ENCODE assay signal across 8 mouse cellular contexts in the genomic region with DNA sequence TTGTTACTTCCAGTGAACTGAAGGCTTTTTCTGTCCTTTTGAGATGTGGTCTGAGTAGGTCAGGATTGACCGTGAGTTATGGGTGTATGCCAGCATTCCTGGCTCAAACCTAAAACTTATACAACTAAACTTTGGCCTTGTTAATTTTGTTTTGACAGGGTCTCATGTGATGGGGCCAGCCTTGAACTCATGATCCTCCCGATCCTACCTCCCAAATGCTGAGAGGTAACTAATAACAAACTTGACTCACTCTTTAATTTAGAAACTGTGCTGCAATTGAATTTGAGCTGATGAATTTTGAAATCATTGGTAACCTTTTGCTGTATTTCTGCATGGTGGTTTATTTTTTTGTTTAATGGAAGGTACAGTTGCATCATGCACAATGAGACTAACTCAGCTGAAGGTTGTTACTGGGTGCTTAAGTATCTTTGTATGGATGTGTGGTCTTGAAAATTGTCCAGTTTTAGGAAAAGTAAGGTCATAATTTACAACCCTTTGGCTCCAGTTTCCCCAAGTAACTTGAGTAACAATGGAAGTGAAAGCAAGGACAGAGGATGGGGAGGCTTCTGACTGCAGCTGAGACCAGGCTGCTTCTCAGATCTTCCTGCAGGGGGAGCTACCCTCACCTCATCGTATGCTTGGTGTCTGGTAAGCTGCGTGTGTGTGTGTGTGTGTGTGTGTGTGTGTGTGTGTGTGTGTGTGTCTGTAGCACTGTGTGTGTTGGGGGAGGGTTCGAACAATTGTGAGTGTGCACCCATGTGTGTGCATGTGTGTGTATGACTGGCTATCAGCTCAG.
DNase-seq lines count a peak whose midpoint lies in the region; ATAC-seq and TF ChIP-seq lines count a peak whose summit lies in the region.

No protein-coding gene starts in this region.

- peak; percentile 72 for TF ChIP-seq CTCF in liver, postnatal 0 days (IDR thresholded peaks at IDR 0.05; ENCODE audit: low read depth)

- H3K27ac ChIP-seq in forebrain, embryonic 13.5 days, result no peak overlapping the region
- no peak overlapping the region for H3K27ac ChIP-seq in forebrain, embryonic 14.5 days (ENCODE audit: low read depth, low read length)
- no peak overlapping the region for H3K27ac ChIP-seq in liver, postnatal 0 days (ENCODE audit: low read depth)
- H3K27ac ChIP-seq in hindbrain, embryonic 10.5 days, result no peak overlapping the region

- peaks cover 21% of the 10 kb centered on the region for H3K4me1 ChIP-seq in forebrain, embryonic 13.5 days
- peaks cover 5% of the 10 kb centered on the region; the same call in 1 of the 2 replicates for H3K4me1 ChIP-seq in forebrain, embryonic 14.5 days (ENCODE audit: control insufficient read depth, insufficient read depth, low read length)
- peaks cover 10% of the 10 kb centered on the region for H3K4me1 ChIP-seq in liver, postnatal 0 days (ENCODE audit: insufficient read depth)
- H3K4me1 ChIP-seq in hindbrain, embryonic 10.5 days (replicated peaks), result peaks cover 10% of the 10 kb centered on the region

- H3K4me2 ChIP-seq in forebrain, embryonic 13.5 days, result no peak overlapping the region
- no peak overlapping the region for H3K4me2 ChIP-seq in forebrain, embryonic 14.5 days (ENCODE audit: low read length)
- no peak overlapping the region for H3K4me2 ChIP-seq in liver, postnatal 0 days (ENCODE audit: low read depth, low read length)

- no peak overlapping the region for H3K9ac ChIP-seq in forebrain, embryonic 13.5 days
- H3K9ac ChIP-seq in forebrain, embryonic 14.5 days (ENCODE audit: low read length), result no peak overlapping the region
- H3K9ac ChIP-seq in liver, postnatal 0 days (replicated peaks), result no peak overlapping the region

- TF ChIP-seq EP300 in liver, postnatal 0 days (IDR thresholded peaks at IDR 0.05; ENCODE audit: low read depth), result no peak

- no peak for DNase-seq in forebrain, embryonic 14.5 days (ENCODE audit: low spot score)
- DNase-seq in CD4-positive helper T cell, adult 2 months (ENCODE audit: low read depth, low spot score), result peak; percentile 69
- peak; percentile 34 for DNase-seq in liver, postnatal 0 days
- peak; percentile 76 for DNase-seq in splenic B cell, adult 2 months (ENCODE audit: low read depth, low spot score)
- no peak for DNase-seq in urinary bladder, postnatal 36 days (ENCODE audit: low spot score in 2 of 2)
- no peak for DNase-seq in hindbrain, embryonic 10.5 days (ENCODE audit: low spot score)

- H3K27me3 ChIP-seq in forebrain, embryonic 13.5 days, result no peaks in the 10 kb centered on the region
- H3K27me3 ChIP-seq in forebrain, embryonic 14.5 days (replicated peaks; ENCODE audit: control insufficient read depth, insufficient read depth, low read length), result no peaks in the 10 kb centered on the region
- no peaks in the 10 kb centered on the region for H3K27me3 ChIP-seq in liver, postnatal 0 days (ENCODE audit: insufficient read depth, low read length)
- H3K27me3 ChIP-seq in splenic B cell, adult 2 months (ENCODE audit: control insufficient read depth, insufficient read depth, low read length, poor library complexity, severe bottlenecking), result no peaks in the 10 kb centered on the region
- no peaks in the 10 kb centered on the region for H3K27me3 ChIP-seq in hindbrain, embryonic 10.5 days (ENCODE audit: insufficient read depth, poor library complexity, severe bottlenecking)

- peak; percentile 36; the same call in 1 of the 2 replicates for ATAC-seq in forebrain, embryonic 13.5 days
- ATAC-seq in forebrain, embryonic 14.5 days, result no peak
- ATAC-seq in common myeloid progenitor, adult 5-6 weeks (replicated peaks; ENCODE audit: low read depth, poor library complexity, severe bottlenecking), result peak; percentile 59
- 0 out of 2 replicates have a peak, but pooled peaks have one; percentile 60 for ATAC-seq in liver, postnatal 0 days

- H3K9me3 ChIP-seq in forebrain, embryonic 13.5 days (replicated peaks), result no peaks in the 10 kb centered on the region
- H3K9me3 ChIP-seq in forebrain, embryonic 14.5 days (replicated peaks; ENCODE audit: control insufficient read depth, low read length), result no peaks in the 10 kb centered on the region
- no peaks in the 10 kb centered on the region for H3K9me3 ChIP-seq in liver, postnatal 0 days (ENCODE audit: low read length)
- H3K9me3 ChIP-seq in hindbrain, embryonic 10.5 days, result no peaks in the 10 kb centered on the region

- H3K36me3 ChIP-seq in forebrain, embryonic 13.5 days (ENCODE audit: poor library complexity, severe bottlenecking), result no peaks in the 10 kb centered on the region
- no peaks in the 10 kb centered on the region for H3K36me3 ChIP-seq in forebrain, embryonic 14.5 days (ENCODE audit: control insufficient read depth, insufficient read depth, low read length)
- H3K36me3 ChIP-seq in liver, postnatal 0 days (replicated peaks; ENCODE audit: insufficient read depth, low read length), result peaks cover 3% of the 10 kb centered on the region; the same call in 1 of the 2 replicates
- H3K36me3 ChIP-seq in splenic B cell, adult 2 months (ENCODE audit: control insufficient read depth, insufficient read depth, low read length, poor library complexity, severe bottlenecking), result no peaks in the 10 kb centered on the region
- H3K36me3 ChIP-seq in hindbrain, embryonic 10.5 days, result no peaks in the 10 kb centered on the region

- no peak overlapping the region for H3K4me3 ChIP-seq in forebrain, embryonic 13.5 days
- no peak overlapping the region for H3K4me3 ChIP-seq in forebrain, embryonic 14.5 days (ENCODE audit: low read depth, low read length)
- H3K4me3 ChIP-seq in liver, postnatal 0 days (ENCODE audit: low read depth, low read length), result no peak overlapping the region
- no peak overlapping the region for H3K4me3 ChIP-seq in hindbrain, embryonic 10.5 days

- 79% methylated on average over 5 of the region's 5 CpGs for WGBS in forebrain, embryonic 13.5 days
- 78% methylated on average over 5 of the region's 5 CpGs for WGBS in forebrain, embryonic 14.5 days
- 50% methylated on average over 5 of the region's 5 CpGs for WGBS in liver, postnatal 0 days (ENCODE audit: insufficient replicate concordance)
- 88% methylated on average over 5 of the region's 5 CpGs for WGBS in hindbrain, embryonic 10.5 days

Comparison
In these comparisons a context has a peak if more than half of its experiments do, and no peak if none do; other contexts are left out.
1. DNase-seq: peak in CD4-positive helper T cell, adult 2 months (single experiment), liver, postnatal 0 days (single experiment) and splenic B cell, adult 2 months (single experiment); none in forebrain, embryonic 14.5 days (single experiment), urinary bladder, postnatal 36 days (0 of 2) and hindbrain, embryonic 10.5 days (single experiment).